Mouse (Mus musculus) thymus, postnatal 10 days (tissue): ENCODE data around the gene Amigo1.

Source experiments
- DNase-seq, 2 experiments: peaks; one replicate each; pipeline ENCODE4 v3.0.0; 2021; ENCODE audit warnings: low spot score in 2 of 2

Amigo1 gene

DNA sequence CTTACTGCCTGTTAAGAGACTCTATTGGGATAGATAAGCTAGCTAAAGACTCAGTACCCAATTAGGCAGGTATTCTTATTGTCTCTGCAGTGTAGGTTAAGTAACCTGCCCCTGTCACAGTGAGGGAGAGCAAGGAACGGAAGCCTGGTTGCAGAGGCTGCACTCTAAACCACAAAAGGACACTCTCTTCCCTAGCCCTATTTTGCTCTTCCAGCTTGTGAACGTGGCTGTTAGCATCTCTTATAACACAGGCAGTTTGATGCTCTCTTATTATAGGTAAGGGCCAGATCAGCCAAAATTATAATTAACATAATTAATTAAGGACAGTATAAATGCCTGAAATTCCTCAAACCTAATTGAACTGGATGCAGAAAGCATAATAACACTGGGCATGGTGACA is 5.6 kb upstream of the Amigo1 start:
- DNase-seq: no peak

DNA sequence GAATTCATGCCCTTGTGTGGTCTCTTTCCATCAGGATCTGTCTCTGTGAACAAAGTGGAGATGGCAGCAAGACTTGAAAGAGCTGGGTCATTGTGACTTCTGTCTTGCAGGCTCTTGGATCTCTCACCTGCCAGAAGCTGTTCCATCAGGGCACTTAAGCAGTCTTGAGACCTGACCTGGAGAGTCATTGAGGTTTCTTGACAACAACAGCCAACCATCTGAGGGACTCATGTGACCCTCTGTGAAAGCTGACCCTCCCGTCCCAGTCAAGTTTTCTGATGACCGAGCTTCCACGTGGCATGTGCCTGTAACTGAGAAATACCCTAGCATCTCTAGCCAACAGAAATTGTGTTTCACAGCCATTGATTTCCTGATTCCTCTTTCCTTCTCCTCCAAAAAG is 1.4 kb upstream of the Amigo1 start:
- no peak for DNase-seq

DNA sequence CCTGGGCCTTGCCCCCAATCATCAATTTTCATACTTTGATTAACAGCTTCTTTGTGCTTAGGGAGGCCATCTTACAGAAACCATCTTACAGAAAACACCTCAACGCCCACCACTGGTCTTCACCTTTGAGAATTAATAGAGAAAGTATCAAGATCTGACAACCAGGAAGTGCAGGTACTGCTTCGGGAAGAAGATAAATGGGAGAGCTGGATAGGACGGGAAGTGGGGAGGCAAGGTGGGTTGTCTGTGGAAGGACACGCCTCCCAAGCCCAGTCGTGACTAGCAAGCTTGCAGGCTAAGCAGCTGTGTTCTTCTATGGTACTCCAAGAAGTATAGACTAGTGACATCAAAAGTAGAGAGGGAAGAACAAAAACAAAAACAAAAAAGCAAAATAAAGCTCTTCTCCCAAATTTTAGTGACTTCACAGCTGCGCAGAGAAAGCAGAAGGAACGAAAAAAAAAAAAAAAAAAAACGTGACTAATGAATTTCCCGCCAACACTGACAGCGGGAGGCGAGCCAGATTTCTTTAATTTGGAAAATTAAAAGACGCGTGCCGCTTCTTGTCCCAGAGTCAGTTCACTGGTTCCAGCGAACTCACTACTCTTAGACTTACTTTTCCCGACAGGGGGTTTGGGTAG is 556 bp upstream of the Amigo1 start:
- DNase-seq: no peak

DNA sequence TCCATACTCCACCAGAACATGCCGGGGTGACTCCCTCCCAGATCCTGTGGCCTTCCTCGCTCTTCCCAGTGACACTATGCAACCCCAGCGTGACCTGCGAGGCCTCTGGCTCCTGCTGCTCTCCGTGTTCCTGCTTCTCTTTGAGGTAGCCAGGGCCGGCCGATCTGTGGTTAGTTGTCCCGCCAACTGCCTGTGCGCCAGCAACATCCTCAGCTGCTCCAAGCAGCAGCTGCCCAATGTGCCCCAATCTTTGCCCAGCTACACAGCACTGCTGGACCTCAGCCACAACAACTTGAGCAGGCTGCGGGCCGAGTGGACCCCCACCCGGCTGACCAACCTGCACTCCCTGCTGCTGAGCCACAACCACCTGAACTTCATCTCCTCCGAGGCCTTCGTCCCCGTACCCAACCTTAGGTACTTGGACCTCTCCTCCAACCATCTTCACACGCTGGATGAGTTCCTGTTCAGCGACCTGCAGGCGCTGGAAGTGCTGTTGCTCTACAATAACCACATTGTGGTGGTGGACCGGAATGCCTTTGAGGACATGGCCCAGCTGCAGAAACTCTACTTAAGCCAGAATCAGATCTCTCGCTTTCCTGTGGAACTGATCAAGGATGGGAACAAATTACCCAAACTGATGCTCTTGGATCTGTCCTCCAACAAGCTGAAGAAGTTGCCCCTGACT is 1.1 kb downstream of the Amigo1 start:
- no peak for DNase-seq

DNA sequence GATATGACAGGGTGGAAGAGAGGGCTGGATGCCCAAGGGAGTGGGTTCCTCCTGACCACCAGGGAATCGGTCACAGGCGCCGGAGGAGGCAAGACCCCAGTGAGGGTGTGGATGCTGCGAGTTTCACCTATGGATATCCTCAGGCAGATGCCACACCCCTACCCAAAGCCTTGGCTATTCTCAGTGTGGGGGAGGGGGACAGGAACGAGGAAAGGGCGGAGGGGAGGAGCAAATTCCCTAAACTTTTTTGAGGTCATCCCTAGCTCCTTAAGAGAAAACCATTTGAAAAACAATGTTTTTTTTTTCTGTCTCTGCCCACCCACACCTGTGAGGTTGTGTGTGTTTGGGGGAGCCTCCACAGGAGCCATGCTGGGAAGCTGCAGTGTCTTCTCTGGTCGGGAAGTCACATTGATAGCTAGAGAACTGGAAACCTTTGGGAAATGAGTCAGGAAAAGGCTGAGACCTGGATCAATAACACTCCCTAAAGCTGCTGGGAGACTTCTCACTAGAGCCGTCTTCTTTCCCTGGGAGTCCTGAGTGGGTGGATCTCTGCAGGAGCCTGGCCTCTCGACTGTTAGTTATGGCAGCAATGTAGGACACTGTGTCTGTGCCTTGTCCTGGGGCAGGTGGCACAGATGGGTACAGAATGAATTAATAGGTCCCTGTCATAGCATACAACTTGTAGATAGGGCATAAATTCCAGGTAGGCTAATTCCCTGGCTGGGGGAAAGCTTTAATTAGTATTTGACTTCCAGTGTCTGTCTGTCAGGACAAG is 2.8 kb downstream of the Amigo1 start:
- DNase-seq: no peak

DNA sequence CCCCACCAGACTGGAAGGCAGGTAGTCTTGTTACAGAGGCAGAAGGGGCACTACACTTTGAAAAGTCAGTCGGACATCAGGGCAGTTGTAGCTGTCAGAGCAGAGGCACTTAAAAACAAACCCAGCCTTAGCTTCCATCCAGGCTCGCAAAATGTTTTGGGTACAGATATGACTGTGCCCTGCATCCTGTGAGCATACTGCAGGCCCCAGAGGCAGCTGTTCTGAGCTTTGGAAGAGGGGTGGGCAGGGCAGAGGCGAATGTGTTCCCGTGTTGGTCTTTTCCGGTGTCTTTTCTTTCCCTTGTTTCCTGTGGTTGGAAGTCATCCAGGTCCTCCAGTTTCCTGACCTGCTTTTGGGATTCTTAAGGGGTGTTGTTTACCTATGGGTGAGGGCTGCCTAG is 3.8 kb downstream of the Amigo1 start:
- no peak for DNase-seq

DNA sequence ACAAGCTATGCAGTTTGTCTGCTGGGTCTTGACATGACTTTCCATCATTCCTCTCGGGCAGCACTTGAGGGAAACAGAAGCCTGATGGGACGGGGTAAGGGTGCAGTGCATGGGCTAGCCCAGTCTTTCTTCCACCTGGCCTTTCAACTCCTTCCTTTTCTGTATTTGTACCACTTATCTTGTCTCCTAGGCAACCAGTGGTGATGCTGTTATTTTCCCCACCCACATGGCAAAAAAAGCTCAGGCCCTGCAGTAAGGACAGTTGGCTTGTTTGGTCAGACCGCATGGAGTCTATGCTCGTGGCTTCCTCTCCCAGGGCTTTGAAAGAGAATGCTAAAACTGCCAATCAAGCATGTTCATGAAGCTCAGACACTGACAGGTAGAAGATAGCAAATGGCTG is 7.6 kb downstream of the Amigo1 start:
- DNase-seq: no peak

DNA sequence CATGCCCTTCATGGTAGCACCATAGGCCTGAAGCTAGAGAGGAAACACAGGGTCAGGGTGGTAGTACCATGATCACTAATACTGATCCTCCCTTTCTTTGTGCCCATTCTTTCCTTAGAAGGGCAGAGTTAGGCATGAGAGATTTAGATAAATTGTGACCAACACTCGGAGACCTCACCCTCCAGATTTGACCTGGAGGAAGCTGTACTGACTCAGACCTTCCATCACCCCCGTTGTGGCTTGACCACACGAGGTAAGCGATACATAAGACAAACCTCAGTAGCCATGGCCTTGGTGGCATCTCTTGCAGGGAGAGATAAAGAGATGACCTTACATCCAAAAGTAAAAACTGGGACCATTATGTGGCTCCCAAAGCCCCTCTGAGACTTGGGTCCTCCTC is 9.2 kb downstream of the Amigo1 start:
- DNase-seq: no peak

DNA sequence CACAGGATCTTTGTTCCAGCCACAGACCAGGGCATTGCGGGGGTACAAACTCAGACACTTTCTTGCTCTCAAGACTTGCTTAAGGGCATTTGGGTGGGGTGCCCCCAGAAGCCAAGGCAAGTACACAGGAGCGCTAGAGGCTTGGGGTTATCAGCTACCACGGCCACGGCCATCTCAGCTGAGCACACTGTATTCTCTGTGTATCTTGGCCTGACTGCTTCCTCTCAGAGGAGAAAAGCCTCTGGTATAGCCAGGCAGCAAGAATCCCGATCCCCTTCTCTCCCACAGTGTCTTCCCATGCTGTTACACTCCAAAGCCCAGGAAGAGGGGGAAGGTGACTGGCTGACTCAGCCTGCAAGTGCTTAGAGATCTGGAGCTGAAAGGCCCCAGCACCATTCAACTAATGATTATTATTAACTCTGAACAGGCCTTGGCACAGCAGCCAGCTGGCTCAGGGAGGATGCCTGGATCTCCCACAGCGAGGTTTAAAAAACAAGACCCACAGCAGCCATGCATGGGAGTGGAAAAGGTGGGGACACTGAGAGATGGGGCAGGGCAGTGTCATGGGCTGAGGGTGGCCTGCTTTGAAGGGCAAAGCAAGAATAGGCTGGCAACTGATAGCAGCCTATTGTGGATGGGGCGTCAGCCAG is 9.9 kb downstream of the Amigo1 start:
- no peak for DNase-seq

DNA sequence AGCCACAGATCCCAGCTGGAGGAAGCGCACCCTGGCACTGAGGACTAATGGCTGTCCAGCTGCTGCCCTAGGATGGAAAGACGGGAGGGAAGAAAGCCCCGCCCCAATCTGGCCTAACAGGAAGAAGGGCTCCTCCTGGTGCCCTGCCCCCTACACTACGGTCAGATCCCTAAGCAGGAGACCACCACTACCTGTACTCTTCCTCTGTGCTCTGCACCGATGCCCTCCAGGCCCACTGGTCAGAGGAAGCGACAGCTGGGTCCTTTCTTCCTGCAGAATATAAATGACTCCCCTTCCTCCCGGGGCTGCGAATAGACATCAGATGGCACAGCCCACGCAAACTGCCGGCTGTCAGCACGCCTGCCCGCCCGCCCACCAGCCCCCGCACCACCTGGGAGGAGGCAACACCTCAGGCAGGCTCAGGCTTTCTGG is 10.9 kb downstream of the Amigo1 start:
- DNase-seq: no peak

DNA sequence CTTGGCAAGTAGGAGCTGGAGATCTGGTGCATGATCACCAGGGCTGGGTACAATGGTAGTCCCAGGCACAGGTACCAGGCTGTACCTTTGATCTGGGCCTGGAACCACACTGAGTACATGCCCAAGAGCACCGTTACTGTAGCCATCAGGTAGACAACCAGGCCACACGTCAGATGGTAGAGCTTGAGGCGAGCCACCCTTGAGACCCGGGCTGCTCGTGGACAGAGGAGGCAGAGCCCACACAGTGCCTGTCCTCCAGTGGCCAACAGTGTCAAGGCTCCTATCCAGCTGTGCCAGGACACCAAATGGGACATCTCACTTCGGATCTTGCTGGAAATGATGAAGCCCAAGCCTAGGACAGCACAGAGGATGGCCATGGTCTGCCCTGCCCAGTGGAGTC is 13.1 kb downstream of the Amigo1 start:
- DNase-seq: no peak

DNA sequence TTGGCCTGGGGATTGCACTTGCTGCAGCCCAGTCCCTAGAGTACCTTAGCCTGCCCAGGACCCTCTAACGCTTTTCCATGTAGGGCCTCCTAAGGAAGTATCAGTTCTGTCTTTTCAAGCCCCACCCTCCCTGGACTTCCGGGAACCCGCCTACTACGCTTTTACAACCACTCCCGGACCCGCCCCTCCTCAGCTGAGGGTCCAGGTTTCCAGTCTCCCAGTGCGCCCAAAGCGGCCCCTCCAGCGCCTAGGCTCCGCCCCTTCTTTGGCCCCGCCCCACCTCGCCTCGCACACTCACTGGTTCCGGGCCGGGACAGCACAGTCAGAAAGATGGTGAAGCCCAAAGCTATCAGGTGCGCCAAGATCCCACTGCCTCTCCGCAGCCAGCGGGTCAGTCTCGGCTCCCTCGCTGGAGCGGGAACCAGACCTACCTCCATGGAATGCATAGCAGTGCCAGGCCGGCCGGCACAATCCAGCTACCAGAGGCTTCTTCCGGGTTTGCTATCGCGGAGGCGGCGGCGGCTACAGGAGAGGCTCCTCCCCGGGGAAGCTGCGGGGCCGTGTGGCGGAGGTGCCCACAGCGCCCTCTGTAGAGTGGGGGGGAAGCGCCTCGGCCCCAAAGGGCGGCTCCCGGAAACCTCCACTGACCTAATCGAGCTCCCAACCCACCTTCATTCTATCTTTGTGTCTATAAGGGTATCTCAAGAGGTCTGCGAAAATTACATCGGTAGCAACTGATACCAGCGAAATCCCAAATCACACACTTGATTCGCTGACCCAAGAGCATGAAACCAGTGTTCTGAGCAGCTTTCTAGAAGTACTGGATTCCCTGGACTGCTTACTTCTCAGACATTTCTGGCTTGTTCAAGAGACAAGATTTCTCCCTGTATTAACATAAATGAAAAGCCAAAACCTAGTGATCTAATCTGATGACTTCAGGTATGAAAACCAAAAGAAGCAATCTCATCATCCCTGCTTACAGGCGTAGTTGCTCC is 14.5 kb downstream of the Amigo1 start, which contains the start of gene Cyb561d1:
Gene Cyb561d1, minus strand, starts transcription at position 884 of the 995 bp plus-strand sequence.
- peak; percentile 96 to 97 for DNase-seq

DNA sequence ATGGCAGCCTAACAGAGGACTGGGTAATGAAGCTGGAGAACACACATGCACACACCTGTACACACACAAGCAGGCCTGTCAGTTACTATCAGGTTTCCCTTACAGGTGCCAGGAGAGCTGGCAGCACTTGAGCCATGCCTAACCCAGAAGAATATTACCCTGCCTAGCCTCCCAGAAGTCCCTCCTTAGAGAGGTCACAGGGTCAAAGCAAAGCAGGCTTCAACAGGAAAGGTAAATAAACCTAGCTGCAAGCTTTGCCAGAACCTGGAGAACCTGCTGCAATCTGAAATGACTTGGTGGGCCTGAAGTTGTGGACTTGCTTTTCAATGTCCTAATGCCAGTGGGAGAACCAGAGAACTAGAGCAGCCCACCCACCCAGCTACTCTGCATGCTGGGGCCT is 16.4 kb downstream of the Amigo1 start:
- no peak for DNase-seq

DNA sequence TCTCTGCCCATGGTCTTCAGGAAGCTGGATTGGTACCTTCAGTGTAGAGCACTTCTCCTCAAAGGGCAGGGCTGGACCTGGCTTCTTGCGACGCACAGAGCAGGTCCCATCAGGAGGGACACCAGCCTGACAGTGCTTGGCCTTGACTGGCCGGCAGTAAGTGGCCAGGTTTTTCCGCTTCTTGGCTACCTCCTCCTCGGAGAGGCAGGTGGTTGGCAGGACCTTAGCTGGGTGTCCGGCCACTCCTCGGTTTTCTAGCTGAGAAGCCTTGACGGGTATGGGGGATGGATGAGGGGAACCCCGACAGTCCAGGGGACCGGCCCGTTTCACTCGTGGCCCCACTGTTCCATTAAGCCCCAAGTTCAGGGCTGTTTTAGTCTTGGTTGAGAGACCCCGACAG is 17.1 kb downstream of the Amigo1 start:
- no peak for DNase-seq

DNA sequence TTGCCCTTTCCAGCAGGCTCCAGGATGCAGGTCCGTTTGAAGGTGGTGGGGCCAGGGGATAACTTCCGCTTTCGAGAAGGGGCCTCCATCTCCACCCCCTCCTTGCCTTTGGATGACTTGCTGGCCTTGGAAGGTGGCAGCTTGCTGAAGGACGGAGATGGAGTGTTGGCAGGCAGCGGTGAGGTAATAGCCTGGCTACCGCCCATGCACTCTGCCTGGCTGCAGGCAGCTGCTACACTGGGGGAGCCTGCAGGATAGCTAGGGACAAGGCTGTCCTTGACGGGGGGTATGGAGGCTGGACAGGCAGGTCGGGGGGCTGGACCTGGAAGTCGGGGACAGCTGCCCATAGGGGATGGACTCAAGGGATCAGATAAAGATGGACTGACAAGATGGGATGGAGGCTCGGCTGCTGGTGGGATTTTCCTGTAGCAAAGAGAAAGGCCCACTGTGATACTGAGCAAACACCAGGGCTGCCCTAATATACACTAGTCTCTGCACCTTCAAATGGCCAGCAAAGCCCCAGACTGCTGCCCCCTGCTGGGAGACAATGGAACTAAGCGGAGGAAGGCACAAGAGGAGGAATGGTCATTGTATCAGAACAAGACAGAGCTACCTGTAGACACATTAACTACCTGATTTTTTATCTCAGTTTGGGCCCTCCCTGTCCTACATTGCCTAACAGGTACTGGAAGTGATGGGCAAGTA is 17.6 kb downstream of the Amigo1 start:
- peak; percentile 54 to 81 for DNase-seq

DNA sequence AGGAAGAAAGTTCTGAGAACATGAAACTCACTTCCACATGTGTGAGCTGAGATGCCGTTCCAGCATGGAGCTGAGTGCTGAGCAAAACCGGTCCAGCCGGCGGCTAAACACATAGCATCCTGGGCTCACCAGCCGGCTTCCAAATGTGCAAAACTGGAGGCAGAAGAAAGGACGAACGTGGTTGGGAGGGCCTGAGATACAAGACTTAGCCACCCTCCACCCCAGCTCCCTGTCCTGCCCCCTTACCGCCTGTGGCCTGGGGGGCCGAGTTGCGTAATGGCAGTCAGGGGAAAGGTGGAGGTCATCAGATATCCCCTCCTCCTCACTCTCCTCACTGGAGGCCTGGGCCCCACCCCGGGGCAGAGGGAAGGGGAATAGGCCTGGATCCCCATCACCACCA is 18.3 kb downstream of the Amigo1 start:
- no peak for DNase-seq

DNA sequence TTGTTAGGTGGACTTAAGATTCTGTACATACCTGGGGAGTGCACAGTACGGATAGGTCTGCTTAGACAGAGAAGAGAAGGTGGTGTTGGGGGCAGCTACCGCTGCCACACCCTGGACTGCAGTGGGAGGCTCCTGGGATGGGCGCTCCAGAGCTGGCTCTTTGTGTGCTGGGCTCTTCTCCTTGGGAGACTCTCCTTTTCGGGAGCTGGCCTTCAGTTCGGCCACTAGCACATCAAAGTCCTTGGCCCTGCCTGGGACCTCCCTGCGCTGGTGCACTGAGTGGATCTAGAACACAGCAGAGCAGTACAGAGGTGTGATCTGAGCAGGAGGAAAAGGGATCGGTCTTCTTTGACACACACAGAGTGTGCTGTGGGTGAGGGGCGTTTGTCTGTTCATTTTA is 19.5 kb downstream of the Amigo1 start:
- DNase-seq: no peak

DNA sequence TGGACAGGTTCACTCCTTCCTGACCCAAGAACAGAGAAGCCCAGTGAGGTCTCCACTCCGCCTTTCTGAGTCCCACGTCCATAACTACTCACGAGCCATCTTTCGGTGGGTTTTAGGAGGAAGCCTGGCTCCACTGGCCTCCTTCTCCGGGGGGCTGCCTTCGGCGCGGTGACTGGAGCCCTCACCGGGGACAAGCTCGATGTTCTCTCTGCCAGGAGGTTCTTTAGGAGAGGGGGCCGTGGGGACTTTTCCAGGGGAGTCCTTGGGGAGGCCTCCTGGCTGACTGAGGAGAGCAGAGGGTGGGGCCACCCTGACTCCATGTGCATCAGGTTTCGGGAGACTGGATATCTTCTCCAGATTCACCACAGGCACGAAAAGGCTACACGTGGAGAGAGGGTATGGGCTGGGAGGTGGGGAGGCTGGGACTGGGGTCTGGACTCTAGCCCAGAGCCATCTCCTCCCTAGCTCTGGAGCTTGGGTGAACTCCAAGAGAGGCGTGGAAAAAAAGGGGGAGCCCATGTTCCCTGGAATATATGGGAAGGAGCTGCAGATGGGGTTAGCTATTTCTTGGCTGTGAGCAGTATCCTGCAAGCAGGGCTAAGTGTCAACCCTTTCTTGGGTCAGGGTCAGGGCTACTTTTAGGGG is 20.7 kb downstream of the Amigo1 start:
- no peak for DNase-seq

DNA sequence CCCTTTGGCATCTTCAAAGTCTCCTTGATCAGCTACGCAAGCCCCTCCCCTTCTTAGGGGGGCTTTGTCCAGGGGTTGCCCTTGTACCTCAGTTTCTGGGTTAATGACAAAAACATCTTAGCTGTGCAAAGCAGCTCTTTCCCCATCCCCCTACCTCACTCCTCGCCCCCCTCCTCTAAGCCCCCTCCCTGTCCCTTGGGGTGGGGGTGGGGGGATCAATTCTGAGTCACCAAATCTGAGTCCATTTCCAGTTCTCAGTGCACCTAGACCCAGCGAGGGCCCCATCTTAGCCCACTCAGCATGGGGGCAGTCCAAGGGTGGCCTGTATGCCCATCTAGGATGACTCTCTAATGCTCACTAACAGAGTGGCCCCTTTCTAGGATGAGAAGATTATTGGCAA is 22.9 kb downstream of the Amigo1 start:
- no peak for DNase-seq

DNA sequence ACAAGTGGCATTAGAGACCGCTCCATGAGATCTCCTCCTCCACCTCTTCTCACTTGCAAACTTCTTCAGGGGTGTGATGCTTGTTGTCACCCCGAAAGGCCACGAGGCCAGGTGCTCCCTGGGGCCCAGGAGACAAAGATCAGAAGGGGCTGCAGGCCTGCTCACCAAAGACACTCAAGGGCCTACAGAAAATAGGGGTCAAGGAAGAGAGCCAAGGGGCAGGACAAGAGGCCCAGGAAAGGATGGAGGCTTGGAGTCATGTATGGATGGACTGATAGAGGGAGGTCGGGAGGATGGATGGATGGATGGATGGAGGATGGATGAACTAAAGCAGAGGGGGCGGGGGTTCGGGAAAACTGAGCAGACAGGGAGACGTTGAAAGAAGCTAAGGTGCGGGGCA is 23.4 kb downstream of the Amigo1 start:
- peak in 1 of 2 experiments; percentile 34 for DNase-seq
